Mouse (Mus musculus) kidney, postnatal 0 days (tissue): ENCODE data around the gene Zfp3. TPM values are rescaled to one million over a fixed set of nuclear protein-coding genes. Genes with fewer than 3 reads are reported as not detected.

ENCODE experiments used
- ATAC-seq: fragments of 200-750 bp; cut with Nextera tagmentation; replicated peaks from 2 replicates; pipeline ENCODE4 v1.8.0; 2017; ENCODE audit warnings: low read depth, moderate number of reproducible peaks, moderate TSS enrichment, moderate library complexity; ENCODE audit not compliant: low FRiP score
- DNase-seq: peaks from one replicate; pipeline ENCODE4 v3.0.0-alpha.2; 2016; ENCODE audit warnings: low spot score
- H3K27ac ChIP-seq: fragments of 300-500 bp; sonication (generic); 2 replicates; pipeline ENCODE4 v1.5.1; 2014; ENCODE audit warnings: mild to moderate bottlenecking
- H3K27me3 ChIP-seq: fragments of 300-500 bp; sonication (generic); 2 replicates; pipeline ENCODE4 v1.6.1; 2014; ENCODE audit warnings: low read length, mixed read lengths; ENCODE audit not compliant: insufficient read depth
- H3K36me3 ChIP-seq: fragments of 300-500 bp; sonication (generic); 2 replicates; pipeline ENCODE4 v1.6.1; 2014; ENCODE audit warnings: low read length, mixed read lengths; ENCODE audit not compliant: insufficient read depth
- H3K4me1 ChIP-seq: fragments of 300-500 bp; sonication (generic); replicated peaks from 2 replicates; pipeline ENCODE4 v1.6.1; 2014; ENCODE audit warnings: antibody characterized with exemption, low read length, mixed read lengths; ENCODE audit not compliant: insufficient read depth
- H3K4me2 ChIP-seq: fragments of 300-500 bp; sonication (generic); 2 replicates; pipeline ENCODE4 v1.6.1; 2014; ENCODE audit warnings: mild to moderate bottlenecking, low read length, moderate library complexity, mixed read lengths
- H3K4me3 ChIP-seq: fragments of 300-500 bp; sonication (generic); replicated peaks from 2 replicates; pipeline ENCODE4 v1.5.1; 2014; ENCODE audit warnings: low read depth, low read length
- H3K9ac ChIP-seq: fragments of 300-500 bp; sonication (generic); 2 replicates; pipeline ENCODE4 v1.6.1; 2014; ENCODE audit warnings: low read depth, low read length
- H3K9me3 ChIP-seq: fragments of 300-500 bp; sonication (generic); replicated peaks from 2 replicates; pipeline ENCODE4 v1.6.1; 2016; ENCODE audit warnings: low read length, inconsistent platforms, mixed read lengths
- CTCF ChIP-seq: IDR thresholded peaks from 2 replicates; pipeline ENCODE4 v1.5.1; 2016; ENCODE audit warnings: antibody characterized with exemption, low read depth, mild to moderate bottlenecking, moderate library complexity
- WGBS: fragments of 180-500 bp; shearing (Covaris S2); extraction: QIAGEN DNeasy Blood & Tissue Kit; methylation state at CpG from one replicate; pipeline ENCODE4 v1.1.7; 2014; 5-methylcytosine and 5-hydroxymethylcytosine counted together
- polyA plus RNA-seq: library from polyadenylated mRNA; unstranded; fragments of >200 nt; fragmentation: Nextera tagmentation; extraction: Ambion mirVana; gene quantifications from 2 replicates; pipeline ENCODE4 v1.2.1, GENCODE M21; 2015

Gene Zfp3
- polyA plus RNA-seq, 1 experiment from 2014 or later: 7.1 TPM

GRCm38 (mm10) chr11:70807630-70808029 lies 43.6 kb downstream of the Zfp3 start:
- no peaks in the 10 kb centered on the region for H3K36me3 ChIP-seq
- no peak overlapping the region for H3K4me3 ChIP-seq
- H3K4me1 ChIP-seq: no peaks in the 10 kb centered on the region
- H3K27ac ChIP-seq: no peak overlapping the region
- no peak overlapping the region for H3K4me2 ChIP-seq
- 89% methylated on average over 4 of the region's 4 CpGs for WGBS
- no peak for TF ChIP-seq CTCF
- H3K27me3 ChIP-seq: no peaks in the 10 kb centered on the region
- H3K9me3 ChIP-seq: no peaks in the 10 kb centered on the region
- ATAC-seq (no peak), DNase-seq (no peak)
- H3K9ac ChIP-seq: no peak overlapping the region

- Histone ChIP-seq H3K4me2 (no peak overlapping the region), H3K4me3 (no peak overlapping the region), H3K36me3 (no peaks in the 10 kb centered on the region), H3K27ac (no peak overlapping the region), H3K9me3 (no peaks in the 10 kb centered on the region), H3K9ac (no peak overlapping the region), H3K27me3 (no peaks in the 10 kb centered on the region), H3K4me1 (no peaks in the 10 kb centered on the region)
- DNase-seq (no peak), ATAC-seq (no peak)
- 70% methylated on average over 3 of the region's 3 CpGs for WGBS
- no peak for TF ChIP-seq CTCF
Measured at GRCm38 (mm10) chr11:70808101-70808500, 44.1 kb downstream of the Zfp3 start.

DNA sequence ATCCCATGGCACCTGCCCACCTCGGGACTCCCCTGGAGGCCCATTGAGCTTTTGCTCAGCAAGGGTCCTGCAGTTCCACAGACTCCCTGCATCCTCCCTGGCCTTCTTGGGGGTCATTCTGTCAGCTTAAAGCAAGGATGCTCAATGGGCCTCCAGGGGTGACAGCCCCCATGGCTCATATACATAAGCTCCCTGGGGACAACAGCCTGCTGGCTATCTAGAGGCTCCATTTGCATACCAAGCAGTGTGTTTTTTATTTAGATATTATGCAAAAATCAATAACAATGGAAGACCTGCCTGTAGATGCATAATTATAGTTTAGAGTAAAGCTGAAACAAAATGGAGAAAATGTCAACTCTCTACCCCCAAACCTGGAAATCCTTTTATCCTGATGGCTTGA lies 45.0 kb downstream of the Zfp3 start:
- no peak overlapping the region for H3K4me3 ChIP-seq
- no peak overlapping the region for H3K9ac ChIP-seq
- no peaks in the 10 kb centered on the region for H3K9me3 ChIP-seq
- H3K4me1 ChIP-seq: no peaks in the 10 kb centered on the region
- H3K36me3 ChIP-seq: no peaks in the 10 kb centered on the region
- DNase-seq: no peak
- TF ChIP-seq CTCF: no peak
- WGBS: 19% methylated on average over 1 of the region's 1 CpGs
- no peak overlapping the region for H3K4me2 ChIP-seq
- H3K27me3 ChIP-seq: no peaks in the 10 kb centered on the region
- no peak for ATAC-seq
- H3K27ac ChIP-seq: no peak overlapping the region

DNA sequence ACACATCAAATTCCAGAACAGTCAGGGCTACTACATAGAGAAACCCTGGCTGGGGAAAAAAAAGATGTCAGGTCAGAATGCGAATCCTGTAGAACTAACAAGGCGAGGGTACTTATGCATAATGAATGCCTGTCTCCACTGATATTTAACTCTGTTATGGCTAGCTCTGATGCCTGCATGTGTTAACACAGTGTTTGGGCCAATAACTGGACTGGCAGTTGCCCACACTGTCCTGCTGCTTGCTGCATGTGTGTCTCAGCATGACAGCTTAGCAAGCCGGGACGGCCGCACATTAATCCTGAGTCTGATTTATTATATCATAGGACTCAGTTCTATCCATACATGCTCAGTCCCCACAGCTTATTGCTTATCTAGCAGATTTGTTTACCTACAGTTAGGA lies 47.0 kb downstream of the Zfp3 start:
- DNase-seq (no peak), ATAC-seq (no peak)
- TF ChIP-seq CTCF: no peak
- Histone ChIP-seq H3K4me3 (no peak overlapping the region), H3K9me3 (no peaks in the 10 kb centered on the region), H3K27me3 (no peaks in the 10 kb centered on the region), H3K36me3 (no peaks in the 10 kb centered on the region), H3K4me1 (no peaks in the 10 kb centered on the region), H3K27ac (no peak overlapping the region), H3K4me2 (no peak overlapping the region), H3K9ac (no peak overlapping the region)
- 72% methylated on average over 5 of the region's 5 CpGs for WGBS

DNA sequence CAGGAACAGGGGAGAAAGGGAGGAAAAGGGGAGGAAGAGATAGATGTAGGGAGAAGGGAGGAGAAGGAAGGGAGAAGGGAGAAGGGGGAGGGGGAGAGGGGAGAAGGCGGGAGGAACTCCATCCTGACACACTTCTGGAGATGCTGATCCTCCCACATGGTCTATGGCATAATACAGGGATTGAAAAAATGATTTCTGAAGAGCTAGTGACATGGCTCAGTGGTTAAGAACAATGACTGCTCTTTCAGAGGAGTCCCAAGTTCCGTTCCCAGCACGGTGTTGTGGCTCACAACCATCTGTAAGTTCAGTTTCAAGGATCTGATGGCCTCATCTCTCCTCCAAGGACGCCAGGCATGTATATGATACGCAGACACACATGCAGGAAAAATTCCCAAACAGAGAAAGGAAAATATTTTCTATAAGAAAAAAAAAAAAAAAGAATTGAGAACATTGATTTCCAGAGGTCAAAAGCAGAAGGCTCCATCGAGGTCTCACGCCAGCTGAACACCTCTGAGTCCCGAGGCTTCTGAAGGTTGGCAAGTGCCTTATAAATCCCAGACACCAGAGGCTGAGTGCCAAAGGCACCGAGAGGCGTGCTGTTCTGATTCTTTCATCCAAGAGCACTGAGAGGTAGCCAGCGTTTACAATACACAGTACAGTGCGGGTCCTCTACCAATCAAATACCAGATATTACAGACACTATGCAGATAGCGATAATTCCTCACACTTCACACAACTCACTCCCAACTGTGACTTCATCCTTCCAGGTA lies 47.6 kb downstream of the Zfp3 start:
- WGBS: 68% methylated on average over 13 of the region's 13 CpGs
- TF ChIP-seq CTCF: no peak
- ATAC-seq (no peak), DNase-seq (no peak)
- no peaks in the 10 kb centered on the region for H3K4me1 ChIP-seq
- no peak overlapping the region for H3K4me3 ChIP-seq
- H3K4me2 ChIP-seq: no peak overlapping the region
- no peaks in the 10 kb centered on the region for H3K27me3 ChIP-seq
- H3K9me3 ChIP-seq: no peaks in the 10 kb centered on the region
- H3K9ac ChIP-seq: no peak overlapping the region
- H3K36me3 ChIP-seq: no peaks in the 10 kb centered on the region
- no peak overlapping the region for H3K27ac ChIP-seq

DNA sequence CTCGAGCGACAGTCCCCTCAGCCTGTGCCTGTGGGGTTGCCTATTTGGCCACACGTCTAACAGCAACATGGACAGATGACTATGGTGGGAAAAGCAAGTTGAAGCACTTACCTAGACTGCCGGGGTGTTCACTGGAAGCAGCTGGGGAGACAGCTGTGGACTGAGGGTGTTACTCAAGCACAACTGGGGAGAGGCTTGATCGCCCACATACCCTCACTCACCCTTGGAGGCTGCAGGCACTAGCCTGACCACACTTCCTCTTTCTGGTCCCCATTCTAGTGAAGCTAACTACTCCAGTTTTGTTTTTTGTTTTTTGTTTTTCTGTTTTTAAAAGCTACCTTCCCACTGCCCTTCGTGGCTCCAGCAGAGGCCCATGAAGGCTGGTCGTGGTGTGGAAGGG lies 48.4 kb downstream of the Zfp3 start, which contains the start of gene Scimp:
Gene Scimp (minus strand): TSS at position 222 of the 400 bp plus-strand sequence.
- TF ChIP-seq CTCF: no peak
- DNase-seq: no peak
- H3K9me3 ChIP-seq: no peaks in the 10 kb centered on the region
- H3K4me3 ChIP-seq: no peak within 1 kb of the TSS
- no peaks in the 10 kb centered on the region for H3K4me1 ChIP-seq
- WGBS: 74% methylated on average over 7 of the region's 7 CpGs
- H3K4me2 ChIP-seq: no peak within 1 kb of the TSS
- H3K27me3 ChIP-seq: no peaks in the 10 kb centered on the region
- ATAC-seq: no peak
- H3K9ac ChIP-seq: no peak within 1 kb of the TSS
- H3K36me3 ChIP-seq: no peaks in the 10 kb centered on the region
- no peak within 1 kb of the TSS for H3K27ac ChIP-seq

DNA sequence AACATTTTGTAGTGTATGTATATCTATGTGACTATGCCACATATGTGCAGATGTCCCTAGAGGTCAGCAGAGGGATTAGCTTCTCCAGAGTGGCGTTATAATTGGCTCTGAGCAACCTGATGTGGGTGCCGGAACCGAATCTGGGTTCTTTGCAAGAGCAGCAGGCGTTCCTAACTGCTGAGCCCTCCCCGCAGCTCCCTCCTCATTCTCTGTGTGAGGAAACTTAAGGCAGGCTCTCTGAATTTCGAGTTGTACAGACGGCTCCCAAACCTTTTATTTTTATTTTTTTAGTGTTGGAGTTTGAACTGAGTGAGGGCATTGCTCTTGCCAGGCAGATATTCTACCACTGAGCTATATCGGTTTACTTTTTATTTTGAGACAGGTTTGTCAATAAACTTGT lies 51.1 kb downstream of the Zfp3 start:
- Histone ChIP-seq H3K9me3 (no peaks in the 10 kb centered on the region), H3K27me3 (no peaks in the 10 kb centered on the region), H3K36me3 (no peaks in the 10 kb centered on the region), H3K4me1 (no peaks in the 10 kb centered on the region), H3K4me3 (no peak overlapping the region), H3K9ac (no peak overlapping the region), H3K4me2 (no peak overlapping the region), H3K27ac (no peak overlapping the region)
- DNase-seq: no peak
- no peak for TF ChIP-seq CTCF
- WGBS: 82% methylated on average over 8 of the region's 8 CpGs
- ATAC-seq: no peak
